Mouse (Mus musculus) CH12F3 (cell line): Measurements from ENCODE around the gene Alox5ap.

Experiments used
- in situ Hi-C: fragments of 300-500 bp; cut with MboI; formaldehyde crosslinking; loops from 2 replicates; pipeline ENCODE4 v1.14.3; 2020; ENCODE audit warnings: low sequenced_read_pairs

The Alox5ap gene

DNA sequence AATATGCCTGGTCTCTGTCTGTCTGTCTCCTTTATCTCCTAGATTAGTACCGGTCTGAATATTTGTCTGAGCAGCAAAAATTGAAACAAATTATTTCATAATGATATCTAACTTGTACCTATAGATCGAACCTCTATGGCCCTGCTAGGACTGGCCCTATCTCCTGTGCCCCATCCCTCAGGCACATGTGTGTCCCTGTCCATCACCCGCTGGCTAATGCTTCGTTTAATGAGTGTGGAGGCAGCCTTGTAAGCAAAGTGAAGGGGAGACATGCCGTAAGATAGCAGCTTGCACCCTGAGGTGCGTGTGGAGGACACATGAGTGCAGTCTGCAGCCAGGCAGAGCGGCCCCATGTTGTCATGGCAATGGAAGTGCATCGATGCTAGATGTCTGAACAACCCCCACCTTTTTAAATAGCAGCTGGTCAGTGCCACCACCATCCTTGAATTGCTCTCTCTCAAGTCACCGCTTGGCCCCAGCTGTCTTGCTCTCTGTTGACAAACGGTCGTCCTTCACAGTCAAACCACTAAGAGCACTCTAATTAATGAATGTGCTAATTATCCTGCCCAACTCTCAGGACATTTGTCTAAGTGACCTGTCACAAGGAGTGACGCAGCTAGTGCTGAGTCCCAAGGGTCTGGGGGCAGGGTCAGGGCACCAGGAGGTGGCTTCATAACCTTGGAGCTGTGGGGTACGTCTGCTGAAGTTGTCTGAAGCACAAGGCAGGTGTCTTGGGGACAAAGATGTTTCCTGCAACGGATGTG, 6.9 kb upstream of the Alox5ap start:
- in situ Hi-C loops = no loop called here

DNA sequence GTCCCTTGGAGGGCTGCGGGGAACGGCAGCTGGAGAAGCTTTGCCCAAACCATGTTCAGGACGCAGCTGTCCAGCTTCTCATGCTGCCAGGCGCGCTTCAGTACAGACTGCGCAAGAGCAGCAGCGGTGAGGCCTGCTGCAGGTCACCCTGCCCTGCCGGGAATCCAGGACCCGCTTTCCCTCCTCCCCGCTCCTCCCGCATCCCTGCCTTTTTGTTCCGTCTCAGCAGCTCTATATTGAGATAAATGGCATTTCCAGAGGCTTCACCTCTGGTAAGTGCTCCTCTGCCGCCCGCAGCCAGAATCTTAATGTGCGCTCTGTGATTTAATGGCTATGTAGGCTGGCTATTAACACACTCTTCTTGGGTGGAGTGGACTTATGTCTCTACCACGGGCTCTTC, 5.5 kb upstream of the Alox5ap start:
- in situ Hi-C loops = no loop called here

DNA sequence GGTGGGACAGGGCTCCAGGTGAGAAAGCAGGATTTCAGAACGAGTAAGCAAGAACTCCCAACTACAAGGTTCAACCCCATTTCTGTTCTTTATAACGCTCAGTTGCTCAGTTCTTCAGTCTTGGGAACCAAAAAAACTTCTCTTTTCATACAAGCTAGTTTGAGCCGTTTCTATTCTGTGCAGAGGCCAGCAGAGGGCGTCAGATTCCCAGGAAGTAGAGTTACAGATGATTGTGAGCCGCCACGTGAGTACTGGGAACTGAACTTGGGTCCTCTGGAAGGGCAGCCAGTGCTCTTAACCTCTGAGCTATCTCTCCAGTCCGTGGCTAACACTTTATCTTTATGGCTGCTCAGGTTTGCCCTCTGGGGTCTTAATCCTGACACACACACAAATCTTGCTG, 3.1 kb upstream of the Alox5ap start:
- in situ Hi-C loops = no loop called here

DNA sequence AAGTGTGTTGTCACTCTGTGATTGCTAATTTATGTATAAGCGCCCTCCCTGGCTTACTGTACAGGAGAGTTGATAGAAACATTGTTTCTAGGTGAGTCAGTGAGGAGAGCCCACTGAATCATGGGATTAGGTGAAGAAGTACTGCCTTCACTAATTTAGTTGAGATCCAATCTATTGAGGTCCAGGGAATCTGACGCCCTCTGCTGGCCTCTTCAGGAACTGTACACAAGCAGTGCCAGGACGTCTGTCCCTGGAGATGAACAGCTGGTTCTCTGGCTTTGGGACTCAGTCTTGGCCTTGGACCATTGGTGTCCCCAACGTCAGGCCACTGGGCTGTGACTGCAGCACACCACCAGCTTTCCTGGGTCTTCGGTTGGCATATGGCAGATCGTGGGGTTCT, 2.7 kb upstream of the Alox5ap start:
- in situ Hi-C loops = no loop called here

DNA sequence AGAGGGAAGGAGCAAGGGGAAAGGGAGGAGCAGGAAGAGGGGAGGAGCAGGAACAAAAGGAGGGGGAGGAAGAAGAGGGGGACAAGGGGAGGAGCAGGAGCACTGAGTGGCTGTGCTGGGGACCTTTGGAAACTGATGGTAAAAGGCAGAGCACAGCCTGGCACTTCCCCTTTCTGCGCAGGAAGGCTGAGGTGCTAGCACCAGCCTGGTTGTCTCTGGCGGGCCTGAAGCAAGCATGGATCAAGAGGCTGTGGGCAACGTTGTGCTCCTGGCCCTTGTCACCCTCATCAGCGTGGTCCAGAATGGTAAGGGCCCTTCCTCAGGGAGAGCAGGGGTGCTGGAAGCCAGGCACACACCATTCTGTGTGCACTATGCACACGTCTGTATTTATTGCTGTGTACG, 312 bp downstream of the Alox5ap start:
- in situ Hi-C loops = no loop called here

DNA sequence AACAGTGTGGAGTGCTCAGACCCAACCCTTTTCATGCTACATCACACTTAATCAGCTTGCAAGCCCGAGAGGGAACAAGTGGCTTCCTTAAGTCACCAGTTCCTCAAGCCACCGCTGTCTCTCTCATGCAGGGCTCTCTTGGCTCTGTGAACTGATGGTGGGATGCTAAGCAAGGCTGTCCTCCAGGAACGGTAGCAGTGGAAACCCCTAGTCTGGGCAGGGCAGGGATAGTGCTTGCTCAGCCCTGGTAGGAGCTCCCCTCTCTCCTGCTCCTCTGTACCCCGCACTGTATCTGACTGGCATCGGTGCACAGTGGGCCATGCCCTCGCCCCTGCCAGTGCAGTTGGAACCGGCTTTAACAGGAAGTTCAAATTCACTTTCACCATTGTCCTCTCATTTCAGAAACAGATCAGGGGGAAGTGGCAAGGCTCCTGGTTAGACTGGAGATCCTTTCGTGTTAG, 2.2 kb downstream of the Alox5ap start:
- in situ Hi-C loops = no loop called here

DNA sequence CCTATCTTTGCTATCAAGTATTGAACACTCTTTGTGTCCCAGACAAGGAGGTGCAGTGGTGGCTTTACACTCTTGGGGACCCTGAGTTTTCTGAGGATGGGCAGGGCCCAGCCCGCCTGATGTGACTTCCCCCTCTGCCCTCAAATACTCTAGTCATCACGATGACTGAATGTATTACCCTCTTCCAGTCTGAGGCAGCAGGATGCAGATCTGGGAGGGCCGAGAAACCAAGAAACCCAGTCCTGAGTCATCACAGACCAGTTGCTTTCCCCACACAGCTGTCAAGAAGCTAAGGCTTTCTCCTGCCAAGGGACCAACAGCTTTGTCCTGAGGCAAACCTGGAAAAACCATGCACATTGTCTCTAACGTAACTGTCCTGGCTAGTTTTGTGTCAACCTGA, 2.9 kb downstream of the Alox5ap start:
- in situ Hi-C loops = no loop called here

DNA sequence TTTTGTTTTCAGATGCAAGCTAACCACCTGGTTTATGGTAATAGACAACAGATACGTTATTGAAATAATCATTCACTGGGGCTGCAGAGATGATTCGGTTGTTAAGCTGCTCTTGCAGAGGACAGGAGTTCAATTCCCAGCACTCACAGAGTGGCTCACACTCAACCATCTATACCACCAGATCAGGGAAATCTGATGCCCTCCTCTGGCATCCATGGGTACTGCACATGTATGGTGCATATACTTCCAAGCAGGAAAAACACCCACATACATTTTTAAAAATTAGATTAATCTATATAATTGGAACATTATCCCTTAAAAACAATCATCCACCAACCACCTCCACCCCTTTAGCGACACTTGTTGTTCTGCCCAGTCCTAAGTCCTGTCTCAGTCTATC, 6.7 kb downstream of the Alox5ap start:
- in situ Hi-C loops = no loop called here

DNA sequence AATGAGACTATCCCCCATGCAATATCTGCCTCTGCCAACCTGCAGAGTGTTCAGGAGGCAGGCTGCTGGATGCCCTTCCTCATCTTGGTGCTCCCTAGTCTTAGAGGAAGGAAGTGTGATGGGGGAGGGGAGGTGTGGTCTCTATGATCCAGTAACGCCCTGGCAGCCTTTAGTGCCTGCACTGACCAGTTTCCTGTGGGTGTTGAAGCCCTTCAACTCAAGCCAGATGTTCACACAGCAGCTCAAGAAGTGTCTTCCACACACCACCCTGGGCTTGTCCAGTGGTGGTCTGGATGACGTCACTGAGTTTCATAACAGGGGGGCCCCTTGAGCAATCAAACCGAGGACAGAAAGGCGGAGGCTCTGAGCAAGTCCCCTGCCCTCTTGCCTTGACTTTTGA, 8.0 kb downstream of the Alox5ap start:
- in situ Hi-C loops = no loop called here

DNA sequence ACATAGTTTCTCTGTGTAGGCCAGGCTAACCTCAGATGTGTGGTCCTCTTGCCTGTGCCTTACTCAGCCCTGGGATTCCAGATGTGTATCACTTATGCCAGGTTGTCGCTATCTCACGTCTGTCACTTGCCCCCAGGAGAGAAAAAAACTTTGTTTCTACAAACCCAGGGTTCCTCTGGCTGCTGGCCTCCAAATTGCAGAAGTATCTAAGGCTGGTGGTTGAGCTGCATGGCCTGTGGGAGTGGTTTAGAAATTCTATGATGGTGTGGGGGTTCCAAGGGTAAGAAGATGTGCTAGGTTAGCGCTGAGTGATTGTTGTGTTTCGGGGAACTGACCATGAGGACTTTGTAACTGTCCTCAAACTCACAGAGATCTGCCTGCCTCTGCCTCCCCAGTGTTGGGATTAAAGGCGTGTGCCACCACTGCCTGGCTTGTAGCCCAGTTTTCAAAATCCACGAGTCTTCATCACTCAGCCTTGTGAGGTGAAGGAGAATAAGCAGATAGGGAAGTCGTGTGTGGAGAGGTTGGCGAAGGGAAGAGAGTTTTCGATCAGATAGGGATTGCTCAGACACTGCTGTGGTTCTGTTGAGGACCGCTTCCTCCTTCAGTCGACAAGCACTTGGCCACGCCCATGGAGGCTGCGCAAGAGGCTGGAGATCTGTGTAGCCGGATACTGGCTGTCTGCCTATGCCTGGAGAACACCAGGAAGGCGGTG, 10.0 kb downstream of the Alox5ap start:
- in situ Hi-C loops = no loop called here

DNA sequence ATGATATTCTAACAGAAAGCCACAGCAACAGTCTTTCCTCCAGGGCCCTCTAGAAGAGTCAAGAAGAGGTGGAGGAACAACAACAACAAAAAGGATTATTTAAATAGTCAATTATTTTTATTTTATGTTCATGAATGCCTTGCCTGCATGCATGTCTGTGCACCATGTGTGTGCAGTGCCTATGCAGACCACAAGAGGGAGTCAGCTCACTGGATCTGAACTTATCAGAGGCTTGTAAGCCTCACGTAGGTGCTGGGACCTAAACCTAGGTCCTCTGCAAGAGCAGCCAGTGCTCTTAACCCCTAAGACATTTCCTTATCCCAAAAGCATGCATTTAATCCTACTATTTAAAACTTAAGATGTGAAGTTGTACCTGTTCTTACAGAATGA, 10.5 kb downstream of the Alox5ap start:
- in situ Hi-C loops = no loop called here

DNA sequence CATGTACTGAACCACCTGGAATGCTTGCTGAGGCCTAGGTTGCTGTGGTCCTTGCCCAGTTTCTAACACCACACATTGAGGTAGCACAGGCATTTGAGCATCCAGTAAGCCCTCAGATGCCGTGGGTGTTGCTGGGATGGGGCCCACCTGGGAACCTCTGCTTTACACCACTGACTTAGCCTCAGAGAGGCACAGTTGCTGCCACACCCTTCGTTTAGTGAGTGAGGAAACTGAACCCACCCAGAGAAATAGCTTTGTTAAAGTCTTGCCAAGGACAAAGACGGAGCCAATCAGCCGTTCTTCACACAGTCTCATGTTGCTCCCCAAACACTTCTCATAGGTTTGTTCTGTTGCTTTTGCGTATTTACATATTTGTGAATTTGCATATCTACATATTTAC, 13.0 kb downstream of the Alox5ap start:
- in situ Hi-C loops = no loop called here

DNA sequence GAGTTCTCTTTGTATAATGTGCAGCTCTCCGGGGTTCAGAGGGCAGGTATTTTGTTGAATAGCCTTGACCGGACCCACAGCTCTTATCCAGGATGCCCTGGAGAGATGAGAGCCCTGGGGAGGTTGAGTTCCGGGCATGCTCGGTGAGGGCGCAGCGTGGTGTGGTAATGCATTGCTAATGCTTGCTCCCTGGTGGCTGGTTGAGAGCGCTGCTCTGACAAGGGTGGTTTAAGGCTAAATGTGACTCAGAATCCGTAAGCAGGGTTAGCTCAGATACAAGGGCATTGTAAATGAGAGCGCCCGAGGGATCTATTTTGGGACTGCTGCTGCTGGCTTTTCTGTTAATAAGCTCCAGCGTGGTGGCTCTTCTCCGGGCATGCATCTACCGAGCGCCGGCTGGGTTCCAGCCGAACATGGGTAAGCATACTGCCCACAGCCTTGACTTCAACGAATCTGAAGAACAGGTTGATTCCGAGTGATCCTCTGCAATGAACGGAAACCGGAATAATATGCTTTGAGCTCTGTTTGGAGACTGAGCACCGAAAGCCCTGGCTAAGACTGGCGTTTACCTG, 14.8 kb downstream of the Alox5ap start:
- in situ Hi-C loops = no loop called here

DNA sequence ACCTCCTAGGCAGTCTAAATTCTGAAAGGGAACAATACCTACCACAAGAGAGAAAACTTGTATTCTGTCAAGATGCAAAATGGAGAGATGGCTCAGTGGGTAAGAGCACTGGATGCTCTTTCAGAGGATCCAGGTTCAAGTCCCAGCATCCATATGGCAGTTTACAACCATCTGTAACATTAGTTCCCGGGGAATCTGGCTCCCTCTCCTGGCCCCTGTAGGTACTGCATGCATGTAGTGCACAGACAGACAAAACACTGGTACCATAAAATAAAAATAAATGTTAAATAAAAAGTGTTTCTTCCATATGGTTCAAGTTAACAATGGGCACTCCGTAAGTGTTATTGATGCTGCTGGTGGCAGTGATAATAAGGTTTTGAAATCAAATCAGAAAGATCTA, 18.4 kb downstream of the Alox5ap start:
- in situ Hi-C loops = no loop called here

DNA sequence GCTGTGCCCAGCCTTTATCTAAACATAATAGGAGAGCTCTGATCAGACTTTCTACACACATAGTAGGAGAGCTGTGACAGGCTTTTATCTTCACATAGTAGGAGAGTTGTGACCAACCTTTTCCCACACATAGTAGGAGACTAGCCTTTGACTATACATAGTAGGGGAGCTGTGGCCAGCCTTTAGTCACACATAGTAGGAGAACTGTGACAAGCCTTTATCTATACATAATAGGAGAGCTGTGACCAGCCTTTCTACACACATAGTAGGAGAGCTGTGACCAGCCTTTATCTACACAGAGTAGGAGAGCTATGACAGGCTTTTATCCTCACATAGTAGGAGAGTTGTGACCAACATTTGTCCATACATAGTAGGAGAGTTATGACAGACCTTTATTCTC, 19.3 kb downstream of the Alox5ap start:
- in situ Hi-C loops = no loop called here

DNA sequence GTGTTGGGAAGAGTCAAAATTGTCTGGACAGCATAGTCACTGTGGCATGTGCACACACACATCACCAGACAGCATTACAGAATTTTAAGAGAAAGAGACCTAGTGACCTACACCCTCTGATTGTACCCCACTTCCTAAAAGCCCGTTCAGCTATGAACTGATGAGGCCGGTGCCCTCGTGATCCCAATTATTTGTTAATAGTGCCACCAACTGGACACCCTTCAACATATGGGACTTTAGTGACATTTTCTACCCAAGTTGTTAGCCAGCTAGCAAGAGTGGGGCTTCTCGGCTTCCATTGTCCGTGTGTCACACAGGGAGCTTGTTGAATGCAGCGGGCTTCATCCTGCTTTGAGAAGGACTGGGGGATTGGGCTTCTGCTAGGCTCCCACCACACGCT, 21.5 kb downstream of the Alox5ap start:
- in situ Hi-C loops = no loop called here

DNA sequence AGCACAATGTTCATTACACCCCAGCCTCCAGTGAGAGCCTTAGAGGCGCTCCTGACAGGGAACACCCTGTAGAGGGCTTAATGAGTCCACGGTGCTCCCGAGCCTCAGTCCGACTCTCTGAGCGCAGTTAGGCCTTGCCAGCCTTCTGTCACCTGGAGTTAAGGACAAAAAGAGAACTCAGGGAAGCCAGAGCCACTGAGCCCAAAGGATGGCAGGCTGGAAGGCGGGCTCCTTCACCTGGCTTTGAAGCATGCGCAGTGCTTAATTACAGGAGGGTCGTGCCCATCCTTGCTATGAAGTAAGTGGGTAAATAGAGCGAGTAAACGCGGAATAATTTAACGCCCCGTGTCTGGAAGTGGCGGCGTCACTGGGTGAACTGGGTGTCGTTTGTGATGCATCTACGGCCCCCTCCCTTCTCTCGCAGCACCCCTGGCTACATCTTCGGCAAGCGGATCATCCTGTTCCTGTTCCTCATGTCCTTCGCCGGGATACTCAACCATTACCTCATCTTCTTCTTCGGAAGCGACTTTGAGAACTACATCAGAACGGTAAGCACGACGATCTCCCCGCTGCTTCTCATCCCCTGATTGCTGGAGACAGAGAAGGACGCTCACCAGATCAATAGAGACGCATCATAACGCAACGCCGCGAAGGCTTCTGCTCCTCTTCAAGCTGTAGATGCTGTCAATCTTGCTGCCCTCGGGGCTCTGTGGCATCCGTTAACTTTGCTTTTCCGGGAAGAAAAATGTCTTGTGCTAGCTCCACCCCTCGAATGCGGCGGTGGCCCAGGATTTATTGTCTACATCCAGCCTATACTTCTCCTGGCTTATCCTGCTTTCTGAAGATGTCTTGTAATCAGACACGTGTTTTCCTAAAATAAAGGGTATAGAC, 22.8 kb downstream of the Alox5ap start:
- in situ Hi-C loops = no loop called here

DNA sequence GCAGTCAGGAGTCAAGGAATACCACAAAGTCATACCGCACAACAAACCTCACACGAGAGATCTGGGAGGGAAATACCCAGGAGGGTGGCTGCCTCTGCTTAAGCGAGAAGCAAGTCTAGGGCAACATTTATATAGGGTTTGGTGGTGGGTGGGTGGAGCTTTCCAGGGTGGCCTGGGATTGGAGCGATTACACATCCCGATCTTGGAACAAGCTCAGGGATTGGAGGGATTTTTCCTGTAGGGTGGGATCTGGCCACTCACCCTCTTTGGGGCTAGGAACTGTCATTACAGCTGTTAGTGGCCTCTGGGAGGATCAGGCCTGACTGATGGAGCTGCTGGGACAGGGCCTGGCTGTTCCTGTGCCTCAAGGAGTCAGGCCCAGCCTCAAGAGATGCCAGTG, 26.7 kb downstream of the Alox5ap start:
- in situ Hi-C loops = no loop called here

DNA sequence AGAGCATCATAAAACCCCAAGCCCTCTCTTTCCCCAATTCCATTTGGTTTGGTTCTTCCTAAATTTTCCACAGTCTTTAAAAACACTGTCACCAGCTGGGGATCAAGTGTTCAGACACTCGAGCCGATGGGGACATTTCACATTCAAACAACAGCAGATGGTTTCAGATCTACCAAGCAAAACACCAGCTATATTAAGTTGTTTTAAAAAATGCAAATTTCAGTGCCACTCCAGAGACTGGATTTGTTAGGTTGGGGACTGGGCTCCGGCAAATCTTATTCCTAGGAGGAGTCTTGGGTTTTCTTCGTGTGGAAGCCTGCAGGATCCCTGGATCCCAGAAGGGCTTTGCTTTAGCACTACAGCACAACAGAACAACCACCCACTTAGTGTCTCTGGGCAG, 28.5 kb downstream of the Alox5ap start:
- in situ Hi-C loops = no loop called here

DNA sequence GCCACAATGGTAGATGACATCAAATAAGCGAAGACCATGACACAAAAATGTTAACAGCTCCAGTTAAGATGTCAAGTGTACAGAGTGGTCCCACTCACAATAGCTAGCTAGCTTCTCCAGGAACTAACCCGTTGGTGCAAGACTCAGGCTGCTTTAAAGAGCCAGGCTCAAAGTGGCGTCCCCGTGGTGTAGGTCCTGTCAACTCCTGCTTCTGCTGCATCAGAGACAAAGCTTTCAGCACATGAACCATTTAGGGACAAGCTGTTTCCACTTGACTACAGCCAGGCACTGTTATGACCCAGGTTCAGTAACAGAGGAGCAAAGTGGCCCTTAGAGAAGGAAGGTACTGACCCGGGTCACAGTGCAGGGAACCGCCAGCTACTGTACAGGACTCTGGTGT, 32.2 kb downstream of the Alox5ap start:
- in situ Hi-C loops = no loop called here

DNA sequence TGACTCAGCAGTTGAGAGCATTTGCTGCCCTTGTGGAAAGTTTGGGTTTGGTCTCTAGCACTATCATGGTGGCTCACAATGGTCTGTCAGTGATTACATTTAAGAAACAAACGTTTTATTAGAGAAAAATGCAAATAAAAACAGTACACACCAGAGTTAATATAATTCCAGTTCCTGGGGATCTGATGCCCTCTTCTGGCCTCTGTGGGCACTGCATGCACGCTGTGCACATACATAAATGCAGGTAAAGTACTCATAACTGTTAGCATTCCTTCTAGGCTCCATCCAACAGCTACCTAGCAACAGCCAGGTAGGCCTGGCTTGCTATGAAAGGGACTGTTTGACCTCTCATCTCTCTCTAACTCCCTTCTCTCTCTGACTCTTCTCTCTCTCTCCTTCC, 32.9 kb downstream of the Alox5ap start:
- in situ Hi-C loops = no loop called here
